Mouse (Mus musculus) cerebellum, adult 2 months (tissue): ENCODE measurements around the gene Msx2.

ENCODE experiments used
- CTCF ChIP-seq: fragments of 200-500 bp; IDR thresholded peaks from 2 replicates; pipeline ENCODE4 v1.5.1; 2011; ENCODE audit warnings: low read depth, mild to moderate bottlenecking, control low read depth, low read length, moderate library complexity, borderline replicate concordance; ENCODE audit not compliant: insufficient read depth
- POLR2A ChIP-seq: fragments of 200-500 bp; IDR thresholded peaks from 2 replicates; pipeline ENCODE4 v1.6.1; 2011; ENCODE audit warnings: low read length, control low read depth, borderline replicate concordance; ENCODE audit not compliant: insufficient read depth

- TF ChIP-seq CTCF: no peak
- no peak for TF ChIP-seq POLR2A
Observed at GRCm38 (mm10) chr13:53519727-53520126, 46.9 kb upstream of the Msx2 start.
